Mouse (Mus musculus): ENCODE data around the gene Kcnd3. TPM values are rescaled to one million over a fixed set of nuclear protein-coding genes. Genes with fewer than 3 reads are reported as not detected.

The Kcnd3 gene
- total RNA-seq, 2 experiments from 2014 or later: 8.0 to 9.4 TPM

DNA sequence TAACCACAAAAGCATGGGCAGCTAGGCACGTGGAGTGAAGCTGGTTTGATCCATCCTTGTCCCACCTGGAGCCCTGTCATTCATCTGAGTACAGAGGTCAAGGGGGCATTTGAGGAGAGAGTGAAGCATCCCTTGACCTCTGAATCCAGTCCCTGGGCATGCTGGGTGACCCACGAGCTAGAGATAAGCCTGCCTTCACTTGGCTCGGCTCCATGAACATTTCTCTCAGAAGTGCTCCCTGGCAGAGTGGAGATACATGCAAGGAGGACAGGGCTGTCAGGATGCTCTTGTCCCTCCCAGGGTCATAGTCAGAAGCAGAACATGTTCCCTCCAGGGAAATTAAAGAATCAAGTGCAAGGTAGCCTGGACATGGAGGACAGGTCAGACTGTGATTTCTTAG is 62.1 kb downstream of the Kcnd3 start:
- intact Hi-C loops (cut with DNase I): no loop called here
- DNase-seq (ENCODE audit: low spot score): no peak

DNA sequence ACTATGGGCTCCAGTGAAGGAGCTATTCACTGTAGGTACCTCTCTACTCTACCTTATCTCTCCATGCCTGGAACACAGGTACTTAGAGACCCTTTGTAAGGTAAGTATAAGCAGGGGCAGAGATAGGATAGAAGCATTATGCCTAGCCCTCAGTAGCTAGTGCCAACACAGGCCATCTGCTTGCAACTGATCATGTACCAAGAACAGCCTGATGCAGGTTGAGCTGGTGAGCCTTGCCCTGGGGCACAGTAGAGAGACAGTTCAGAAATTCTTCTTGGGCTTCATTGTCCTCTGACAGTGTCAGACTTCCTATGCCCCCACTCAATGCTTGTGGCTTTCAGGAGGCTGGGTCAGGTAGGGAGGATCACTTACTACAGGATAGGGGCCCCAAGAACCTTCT is 62.9 kb downstream of the Kcnd3 start:
- DNase-seq (ENCODE audit: low spot score): no peak
- intact Hi-C loops (cut with DNase I): loop anchor here (5.0 kb wide), 1 partner anchor 63 kb away; the partner anchor contains the start of gene Kcnd3

DNA sequence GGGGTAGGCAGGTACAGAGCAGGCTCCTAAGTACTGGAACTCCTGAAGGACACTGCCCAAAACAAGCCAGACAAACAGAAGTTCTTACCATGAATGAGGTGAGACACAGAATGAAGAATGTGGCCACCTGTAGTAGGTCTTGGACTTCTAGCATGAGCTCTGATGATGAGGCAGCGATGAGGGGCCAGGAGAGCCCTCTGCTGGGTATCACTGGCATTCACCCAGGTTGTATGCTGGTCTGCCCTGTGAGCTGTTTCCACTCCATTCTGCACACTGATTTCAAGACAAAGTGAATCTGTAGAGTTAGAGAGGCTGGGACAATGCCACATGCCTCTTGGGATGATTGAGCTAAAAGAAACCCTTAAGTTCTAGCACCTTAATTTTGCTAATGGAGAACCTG is 63.5 kb downstream of the Kcnd3 start:
- intact Hi-C loops (cut with DNase I): loop anchor here (5.0 kb wide), 1 partner anchor 63 kb away; the partner anchor contains the start of gene Kcnd3
- no peak for DNase-seq (ENCODE audit: low spot score)

DNA sequence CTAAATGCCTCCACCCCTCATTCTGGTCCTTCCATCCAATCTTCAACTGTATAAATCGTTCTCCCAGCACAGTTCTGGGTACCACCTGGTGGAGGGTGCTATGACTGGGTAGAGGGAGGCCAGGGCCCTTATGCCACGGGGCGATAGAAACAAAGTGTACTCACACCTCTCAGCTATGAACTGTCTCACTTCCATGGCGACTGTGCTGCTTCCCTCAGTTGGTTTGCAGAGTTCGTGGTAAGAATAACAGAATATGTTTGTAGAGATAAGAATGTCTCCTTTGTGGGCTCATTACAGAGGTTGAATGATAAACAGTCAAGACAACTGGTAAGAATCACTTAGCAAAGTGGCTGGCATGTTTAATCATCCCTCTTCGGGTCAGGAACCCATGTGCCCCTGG is 68.3 kb downstream of the Kcnd3 start:
- intact Hi-C loops (cut with DNase I): no loop called here

GRCm38 (mm10) chr3:105521178-105521631 is 69.1 kb downstream of the Kcnd3 start:
- no peak for DNase-seq (ENCODE audit: low spot score)
- intact Hi-C loops (cut with DNase I): no loop called here

More for the DNA sequence above, 68.3 kb downstream of the Kcnd3 start:
- DNase-seq (ENCODE audit: low spot score): no peak

DNA sequence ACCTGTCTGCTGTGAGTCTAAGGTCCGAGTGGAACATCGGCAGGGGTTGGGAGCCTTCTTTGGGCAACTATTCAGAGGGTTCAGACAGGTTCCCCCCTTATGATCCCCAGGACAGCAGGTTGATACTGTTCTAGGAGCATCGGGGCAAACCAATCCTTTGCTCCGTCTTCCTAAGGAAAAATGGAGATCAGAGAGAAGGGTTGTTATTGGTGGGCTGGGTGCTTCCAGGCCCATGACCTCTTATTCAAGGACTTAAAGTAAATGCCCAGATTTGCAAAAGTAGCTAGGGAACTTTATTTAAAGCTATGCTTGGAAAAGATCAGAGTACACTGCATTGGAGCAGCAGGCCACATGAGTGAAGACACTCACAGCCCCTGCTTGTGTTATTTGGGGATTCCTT is 69.5 kb downstream of the Kcnd3 start:
- intact Hi-C loops (cut with DNase I): no loop called here
- DNase-seq (ENCODE audit: low spot score): no peak

DNA sequence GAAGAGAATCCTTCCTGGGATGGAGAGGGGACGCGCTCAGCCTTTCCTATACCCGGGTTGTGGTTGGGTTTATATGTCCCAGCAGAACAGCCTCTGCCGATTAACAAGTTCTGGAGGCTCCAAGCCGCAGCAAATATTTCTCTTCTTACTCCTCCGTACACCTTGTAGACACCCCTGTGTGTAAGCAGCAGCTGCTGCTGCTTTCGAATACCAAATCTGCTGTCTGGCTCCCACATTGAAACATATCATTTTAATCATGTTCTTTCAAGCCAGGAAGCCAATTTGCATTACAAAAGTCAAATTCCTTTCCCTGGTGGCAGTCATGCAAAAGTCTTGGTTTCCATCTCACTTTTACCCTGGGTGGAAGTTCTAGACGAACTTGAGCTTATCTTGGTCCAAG is 76.7 kb downstream of the Kcnd3 start:
- intact Hi-C loops (cut with DNase I): no loop called here
- no peak for DNase-seq (ENCODE audit: low spot score)

DNA sequence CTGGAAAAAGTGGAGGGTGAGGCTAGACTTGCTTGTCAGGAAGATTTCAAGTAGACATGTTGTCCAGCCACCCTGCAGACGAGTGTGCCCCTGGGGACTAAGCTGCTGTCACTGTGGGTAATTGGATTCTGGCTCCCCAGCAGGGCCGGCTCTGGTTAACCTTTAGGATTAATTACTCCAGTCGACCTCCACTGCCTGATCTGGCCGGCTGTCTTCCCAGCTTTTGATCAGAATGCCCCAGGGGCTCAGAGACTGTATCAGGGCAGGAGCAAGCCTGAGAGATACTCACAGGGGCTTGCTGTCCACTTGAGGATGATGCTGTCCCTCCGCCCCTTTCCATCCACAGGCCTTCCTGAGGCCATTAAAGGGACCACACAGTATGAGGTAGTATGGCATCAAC is 77.6 kb downstream of the Kcnd3 start:
- intact Hi-C loops (cut with DNase I): no loop called here
- DNase-seq (ENCODE audit: low spot score): no peak

DNA sequence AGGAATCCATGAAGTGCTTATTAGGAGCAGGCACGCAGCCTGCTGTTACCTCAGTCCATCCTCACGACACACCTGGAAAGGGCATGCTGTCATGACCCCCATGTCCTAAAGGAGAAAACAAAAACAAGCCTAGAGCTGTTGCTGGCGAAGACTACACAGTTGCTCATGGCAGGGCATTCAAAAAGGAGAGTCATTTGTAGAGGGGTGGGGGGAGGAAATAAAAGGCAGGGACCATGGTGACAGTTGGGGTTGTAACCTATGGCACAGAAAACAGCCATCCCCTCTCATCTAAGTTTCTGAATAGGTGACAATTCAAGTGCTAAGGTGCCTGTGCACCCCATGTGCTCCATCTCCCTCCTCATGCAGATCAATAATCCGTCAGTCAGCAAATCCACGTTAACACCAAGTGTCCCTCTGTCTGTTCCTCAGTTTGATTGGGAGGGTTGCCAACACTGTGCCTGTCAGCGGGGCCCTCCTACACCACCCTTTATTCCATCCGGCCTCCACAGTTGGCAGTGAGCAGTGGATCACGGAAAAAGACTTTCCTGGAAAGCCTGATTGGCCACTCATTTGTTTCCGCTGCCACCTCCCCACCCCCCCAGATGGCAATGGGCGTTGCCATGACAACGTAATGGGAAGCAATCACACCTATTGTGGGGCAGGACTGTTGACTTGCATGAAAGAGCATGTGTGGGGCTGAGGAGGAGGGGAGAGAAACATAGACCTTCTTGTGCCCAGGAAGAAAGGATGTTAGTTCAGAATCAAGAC is 78.4 kb downstream of the Kcnd3 start:
- intact Hi-C loops (cut with DNase I): no loop called here
- no peak for DNase-seq (ENCODE audit: low spot score)

DNA sequence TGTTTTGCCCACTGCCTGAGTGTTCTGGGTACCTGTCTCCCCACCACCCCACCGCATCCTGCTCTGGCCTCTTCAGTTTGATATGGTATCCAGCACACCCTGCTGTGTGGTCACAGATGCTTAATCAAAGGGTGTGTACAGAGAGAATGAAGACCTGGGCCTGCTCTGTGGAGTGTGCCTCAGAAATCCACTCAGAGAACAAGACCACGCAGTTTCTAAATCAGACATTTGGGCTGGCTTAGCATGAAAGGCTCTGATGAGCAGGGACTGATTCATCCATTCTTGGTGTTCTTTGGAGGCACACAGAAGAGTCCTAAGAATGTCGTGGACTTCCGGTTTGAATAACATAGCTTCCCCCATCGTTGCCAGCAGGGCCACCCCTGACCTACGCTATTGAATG is 86.3 kb downstream of the Kcnd3 start:
- intact Hi-C loops (cut with DNase I): loop anchor here (5.0 kb wide), 1 partner anchor 89 kb away; no protein-coding TSS in a partner anchor

DNA sequence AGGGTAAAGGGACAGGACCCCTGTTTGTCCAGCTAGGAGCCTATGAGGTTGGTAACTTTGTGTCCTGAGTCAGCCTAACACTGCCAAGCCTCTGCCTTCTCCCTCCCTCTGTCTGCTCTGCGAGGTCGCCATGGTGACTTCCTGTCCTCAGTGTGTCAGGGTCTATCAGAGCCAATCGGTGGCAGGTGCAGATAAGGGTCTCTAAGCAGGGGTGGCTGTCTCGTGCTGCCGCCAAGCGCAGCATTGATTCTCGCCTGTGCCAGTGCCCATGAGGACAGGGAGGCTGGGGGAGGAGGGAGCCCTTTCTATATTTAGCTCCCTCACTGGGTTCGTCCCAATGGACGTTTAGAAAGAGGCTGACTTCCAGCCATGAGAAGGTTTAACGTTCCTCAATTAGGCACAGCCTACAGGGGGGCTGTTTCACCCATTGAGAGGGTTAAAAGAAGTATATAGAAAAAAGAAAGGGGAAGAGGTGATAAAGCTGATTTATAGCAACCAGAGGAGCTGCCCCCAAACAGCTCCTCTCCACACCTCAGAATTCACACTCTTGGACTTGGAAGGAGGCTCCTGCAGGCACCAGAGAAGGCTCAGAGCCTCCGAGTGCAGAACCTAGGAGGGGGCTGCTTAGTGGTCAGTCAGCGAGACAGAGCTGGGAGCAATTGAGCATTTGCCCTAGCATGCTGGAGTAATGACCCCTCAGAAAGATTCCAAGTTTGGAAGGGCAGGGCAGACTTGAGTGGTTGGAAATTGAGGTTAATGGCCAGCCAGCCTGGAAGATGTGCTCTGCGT is 86.9 kb downstream of the Kcnd3 start:
- intact Hi-C loops (cut with DNase I): loop anchor here (5.0 kb wide), 1 partner anchor 88 kb away; no protein-coding TSS in a partner anchor
- peak; percentile 27 for DNase-seq (ENCODE audit: low spot score)

More for the DNA sequence above, 86.3 kb downstream of the Kcnd3 start:
- DNase-seq (ENCODE audit: low spot score): no peak

- no peak for DNase-seq (ENCODE audit: low spot score)
- intact Hi-C loops (cut with DNase I): no loop called here
Observed at GRCm38 (mm10) chr3:105542741-105543140, 90.6 kb downstream of the Kcnd3 start.

- DNase-seq (ENCODE audit: low spot score): no peak
- intact Hi-C loops (cut with DNase I): no loop called here
Observed at GRCm38 (mm10) chr3:105544106-105544505, 92.0 kb downstream of the Kcnd3 start.

DNA sequence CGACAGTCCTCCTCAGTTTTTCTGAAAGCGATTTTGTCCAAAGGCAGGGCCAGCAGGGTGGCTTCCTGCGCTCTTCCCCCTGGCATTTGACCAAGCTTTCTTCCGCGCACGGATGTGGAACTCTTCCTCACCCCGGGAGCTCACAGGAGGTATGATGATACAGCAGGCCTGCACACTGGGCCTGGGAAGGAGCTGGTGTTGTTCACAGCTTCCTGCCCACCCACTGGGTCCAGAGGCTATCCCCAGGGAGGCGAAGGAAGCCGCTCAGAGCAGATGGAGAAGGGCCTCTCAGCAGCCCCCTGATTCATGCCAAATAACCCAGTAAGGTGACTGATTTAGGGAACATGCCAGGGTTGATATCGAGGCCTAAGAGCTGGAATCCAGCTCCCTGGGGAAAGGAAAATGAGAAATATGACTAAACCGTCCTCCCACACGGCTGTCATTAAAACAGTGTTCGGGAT is 94.5 kb downstream of the Kcnd3 start:
- intact Hi-C loops (cut with DNase I): no loop called here
- no peak for DNase-seq (ENCODE audit: low spot score)

DNA sequence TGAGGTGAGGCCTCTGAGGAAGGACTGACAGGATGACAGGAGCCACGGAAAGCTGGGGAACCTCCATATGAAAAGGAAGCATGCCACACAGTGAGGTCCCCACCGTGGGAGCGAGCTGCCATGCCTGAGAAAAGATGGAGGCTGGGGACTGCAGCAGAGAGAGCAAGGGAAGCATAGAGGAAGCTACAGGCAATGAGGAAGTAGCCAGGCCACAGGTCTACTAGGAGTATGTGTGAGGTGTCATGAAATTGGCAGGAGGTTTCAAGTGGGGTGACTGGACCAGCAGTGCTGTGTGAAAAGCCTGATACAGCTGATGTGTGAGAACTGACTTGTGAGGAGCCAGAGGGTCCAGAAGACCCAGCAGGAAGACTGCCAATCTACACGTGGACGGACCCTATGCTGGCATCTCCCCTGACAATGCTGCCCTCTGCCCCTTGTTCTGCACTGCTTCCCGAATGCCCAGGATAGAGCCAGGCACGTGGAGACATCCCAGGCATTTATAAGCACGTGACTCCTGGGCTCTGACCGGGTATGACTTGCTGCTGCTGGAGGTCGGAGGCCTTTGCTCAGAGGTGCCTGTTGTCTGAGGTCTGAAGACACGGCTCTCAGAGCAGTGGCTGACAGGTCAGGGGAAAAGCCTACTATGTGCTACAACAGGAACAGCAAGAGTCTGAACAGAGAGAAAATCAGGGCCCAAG is 96.1 kb downstream of the Kcnd3 start:
- DNase-seq (ENCODE audit: low spot score): no peak
- intact Hi-C loops (cut with DNase I): no loop called here

- intact Hi-C loops (cut with DNase I): no loop called here
Observed at GRCm38 (mm10) chr3:105559456-105559855, 107.3 kb downstream of the Kcnd3 start.

DNA sequence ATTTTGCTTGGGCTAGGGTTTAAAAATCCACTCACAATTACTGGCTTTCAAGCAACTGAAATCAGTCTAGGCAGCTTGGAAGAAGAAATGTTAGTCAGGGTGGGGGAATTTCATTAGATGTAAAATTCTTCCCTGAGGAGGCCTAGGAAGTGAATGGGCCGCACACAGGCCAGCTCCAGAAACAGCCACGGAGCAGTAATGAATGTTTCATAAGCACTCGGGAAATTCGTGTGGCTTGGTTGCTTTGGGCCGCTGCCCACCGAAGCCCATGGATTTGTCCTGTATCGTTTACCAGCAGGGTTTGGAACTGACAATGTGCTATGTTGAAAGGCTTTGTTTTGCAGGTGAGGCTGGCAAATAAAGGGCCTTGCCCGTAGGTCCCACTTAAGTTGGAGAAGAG is 114.8 kb downstream of the Kcnd3 start:
- intact Hi-C loops (cut with DNase I): no loop called here
- DNase-seq (ENCODE audit: low spot score): no peak

More at GRCm38 (mm10) chr3:105559456-105559855, 107.3 kb downstream of the Kcnd3 start:
- no peak for DNase-seq (ENCODE audit: low spot score)

GRCm38 (mm10) chr3:105567472-105567871 is 115.3 kb downstream of the Kcnd3 start:
- no peak for DNase-seq (ENCODE audit: low spot score)
- intact Hi-C loops (cut with DNase I): no loop called here

DNA sequence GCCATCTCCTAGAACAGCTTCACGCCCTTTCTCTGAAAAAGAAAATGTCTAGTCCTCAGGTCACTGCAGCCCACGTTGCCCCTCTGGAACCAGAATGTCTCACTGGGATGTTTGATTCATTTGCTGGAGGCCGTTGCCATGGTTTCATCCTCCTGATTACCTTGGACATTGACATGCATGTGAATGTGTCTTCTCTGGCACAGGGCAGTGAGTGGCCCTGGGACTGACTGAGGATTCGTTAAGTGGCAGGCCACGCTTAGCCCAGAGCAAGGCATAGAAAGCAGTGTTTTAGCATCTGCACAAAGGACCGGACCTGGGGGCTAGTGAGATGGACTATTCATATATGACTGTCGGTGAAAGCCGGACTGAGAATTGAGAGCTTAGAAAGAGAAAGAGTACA is 116.3 kb downstream of the Kcnd3 start:
- DNase-seq (ENCODE audit: low spot score): no peak
- intact Hi-C loops (cut with DNase I): no loop called here

- intact Hi-C loops (cut with DNase I): no loop called here
- DNase-seq (ENCODE audit: low spot score): no peak
Observed at GRCm38 (mm10) chr3:105568851-105569250, 116.7 kb downstream of the Kcnd3 start.

Data from heart, postnatal 25 days (tissue).